Mouse (Mus musculus) forebrain, embryonic 12.5 days (tissue): Measurements from ENCODE around the gene Kif1c. TPM values are rescaled to one million over a fixed set of nuclear protein-coding genes. Genes with fewer than 3 reads are reported as not detected.

ENCODE experiments used
- ATAC-seq: fragments of 200-750 bp; cut with Nextera tagmentation; 2 replicates; pipeline ENCODE4 v1.8.0; 2017; ENCODE audit warnings: moderate TSS enrichment; ENCODE audit not compliant: low FRiP score
- H3K27ac ChIP-seq: fragments of 300-500 bp; sonication (generic); 2 replicates; pipeline ENCODE4 v1.5.1; 2016; ENCODE audit warnings: mild to moderate bottlenecking
- H3K27me3 ChIP-seq: fragments of 300-500 bp; sonication (generic); 2 replicates; pipeline ENCODE4 v1.6.1; 2016; ENCODE audit warnings: mild to moderate bottlenecking
- H3K36me3 ChIP-seq: fragments of 300-500 bp; sonication (generic); replicated peaks from 2 replicates; pipeline ENCODE4 v1.6.1; 2016; ENCODE audit warnings: mild to moderate bottlenecking
- H3K4me1 ChIP-seq: fragments of 300-500 bp; sonication (generic); 2 replicates; pipeline ENCODE4 v1.6.1; 2016
- H3K4me2 ChIP-seq: fragments of 300-500 bp; sonication (generic); 2 replicates; pipeline ENCODE4 v1.6.1; 2016; ENCODE audit warnings: mild to moderate bottlenecking, moderate library complexity
- H3K4me3 ChIP-seq: fragments of 300-500 bp; sonication (generic); replicated peaks from 2 replicates; pipeline ENCODE4 v1.5.1; 2016; ENCODE audit warnings: mild to moderate bottlenecking
- H3K9ac ChIP-seq: fragments of 300-500 bp; sonication (generic); 2 replicates; pipeline ENCODE4 v1.6.1; 2016; ENCODE audit warnings: mild to moderate bottlenecking
- H3K9me3 ChIP-seq: fragments of 300-500 bp; sonication (generic); 2 replicates; pipeline ENCODE4 v1.6.1; 2016
- WGBS: fragments of 180-500 bp; shearing (Covaris S2); methylation state at CpG from one replicate; pipeline ENCODE4 v1.1.7; 2016; 5-methylcytosine and 5-hydroxymethylcytosine counted together
- polyA plus RNA-seq: library from polyadenylated mRNA; unstranded; fragments of >200 nt; fragmentation: Nextera tagmentation; extraction: Ambion mirVana; gene quantifications from 2 replicates; pipeline ENCODE4 v1.2.1, GENCODE M21; 2016

The Kif1c gene
- 1.7 and 3.2 TPM in 2 replicates for polyA plus RNA-seq

DNA sequence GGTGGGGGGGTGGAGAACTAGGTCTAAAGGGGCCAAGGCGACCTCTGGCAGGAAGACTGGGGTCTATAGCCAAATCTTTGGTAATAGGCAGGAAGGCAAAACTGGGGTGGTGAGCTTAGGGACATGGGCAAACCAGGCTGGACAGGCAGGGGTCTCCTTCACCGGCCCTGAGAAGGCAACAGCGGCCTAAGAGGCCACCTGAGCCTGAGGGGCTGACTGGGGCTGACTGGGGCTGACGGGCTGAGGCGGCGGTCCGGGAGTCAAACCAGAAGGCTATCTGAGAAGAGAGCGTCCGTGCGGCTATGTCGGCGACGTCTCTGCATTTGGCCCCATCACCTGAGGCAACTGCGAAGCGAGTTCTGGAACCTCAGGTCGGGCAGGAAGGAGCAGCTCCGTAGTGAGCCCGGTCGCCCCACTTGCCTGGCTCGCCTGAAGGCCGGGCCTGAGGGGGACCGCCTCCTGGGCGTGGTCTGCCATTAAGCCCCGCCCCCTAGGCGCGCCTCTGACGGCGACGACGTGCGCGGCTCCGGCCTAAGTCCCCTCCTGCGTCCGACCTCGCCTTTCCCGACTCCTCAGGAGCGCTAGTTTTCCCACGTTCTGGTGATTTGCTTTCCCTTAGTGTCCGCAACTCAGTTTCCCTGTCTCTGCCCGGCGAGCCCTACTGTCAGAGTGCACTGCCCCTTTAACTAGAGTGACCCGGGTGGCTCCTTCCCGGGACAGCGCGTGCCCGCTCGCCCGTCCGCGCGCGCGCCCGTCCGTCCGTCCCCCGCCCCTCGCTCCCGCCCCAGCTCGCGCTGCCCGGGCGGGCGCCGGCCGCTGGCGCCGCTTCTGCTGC lies at the start of gene Kif1c, which contains the start of gene Inca1:
TSS of gene Kif1c (plus strand) at position 827 of the 835 bp plus-strand sequence.
TSS of gene Inca1 (minus strand) at position 434 of the 835 bp plus-strand sequence.
- ATAC-seq: peak; percentile 96
- Histone ChIP-seq H3K4me2 (peak within 1 kb of the TSS; percentile 79), H3K9ac (peak within 1 kb of the TSS; percentile 88), H3K9me3 (no peaks in the 10 kb centered on the region), H3K4me1 (peaks cover 28% of the 10 kb centered on the region), H3K4me3 (peak within 1 kb of the TSS; percentile 79), H3K27me3 (no peaks in the 10 kb centered on the region), H3K27ac (peak within 1 kb of the TSS; percentile 88), H3K36me3 (peaks cover 16% of the 10 kb centered on the region)
- under 1% methylated on average over 64 of the region's 69 CpGs for WGBS

- H3K27me3 ChIP-seq: no peaks in the 10 kb centered on the region
- H3K9me3 ChIP-seq: no peaks in the 10 kb centered on the region
- H3K36me3 ChIP-seq: peaks cover 43% of the 10 kb centered on the region
- no peak overlapping the region for H3K9ac ChIP-seq
- H3K4me3 ChIP-seq: no peak overlapping the region
- ATAC-seq: no peak
- no peak overlapping the region for H3K27ac ChIP-seq
- 82% methylated on average over 2 of the region's 2 CpGs for WGBS
- peaks cover 54% of the 10 kb centered on the region for H3K4me1 ChIP-seq
- H3K4me2 ChIP-seq: no peak overlapping the region
Observed at GRCm38 (mm10) chr11:70651391-70651790, 49.0 kb upstream of the Kif1c start.

DNA sequence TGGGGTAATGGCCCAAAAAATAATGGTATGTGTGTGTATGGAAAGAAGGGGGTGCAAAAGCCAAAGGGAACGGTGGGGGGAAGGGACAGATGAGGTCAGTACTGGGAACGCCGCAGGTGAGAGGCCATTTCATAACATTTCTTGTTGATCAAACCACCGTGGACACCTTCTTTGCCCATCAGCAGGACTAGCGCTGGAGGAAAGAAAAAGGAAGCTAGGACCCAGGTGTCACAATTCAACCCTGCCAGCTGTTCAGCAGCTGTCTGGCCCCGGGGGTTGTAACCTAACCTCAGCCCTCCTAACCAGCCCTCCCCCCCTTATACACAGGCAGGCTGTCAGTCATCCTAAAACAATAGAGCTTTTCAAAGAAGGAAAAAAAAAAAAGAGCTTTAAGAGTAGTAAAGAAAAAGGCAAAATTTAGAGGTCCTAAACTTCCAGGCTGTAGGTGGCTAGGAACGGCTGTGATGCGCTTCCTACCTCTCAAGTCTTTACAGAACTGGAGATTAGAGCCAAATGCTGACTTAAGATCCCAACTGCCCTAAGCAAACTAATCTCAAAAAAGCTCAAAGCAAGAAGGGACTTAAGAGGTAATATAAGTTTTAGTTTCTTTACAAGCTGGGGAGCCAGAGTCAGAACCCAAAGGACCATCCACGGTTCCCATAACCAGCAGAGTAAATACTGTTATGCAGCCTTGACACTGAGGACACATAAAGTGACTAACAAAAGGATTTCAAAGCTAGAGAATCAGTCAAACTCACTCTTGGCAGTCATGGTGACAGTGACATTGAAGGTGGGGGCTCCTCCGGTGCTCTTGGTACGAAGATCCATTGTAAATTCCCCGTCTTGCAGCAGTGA lies 48.1 kb upstream of the Kif1c start:
- WGBS: 70% methylated on average over 12 of the region's 12 CpGs
- Histone ChIP-seq H3K4me2 (peak overlapping the region; percentile 96), H3K27me3 (peaks cover 3% of the 10 kb centered on the region; the same call in 1 of the 2 replicates), H3K36me3 (peaks cover 43% of the 10 kb centered on the region), H3K4me1 (peaks cover 60% of the 10 kb centered on the region), H3K27ac (no peak overlapping the region; the same call in 1 of the 2 replicates), H3K9me3 (no peaks in the 10 kb centered on the region), H3K9ac (peak overlapping the region; percentile 97), H3K4me3 (peak overlapping the region; percentile 98)
- no peak for ATAC-seq

DNA sequence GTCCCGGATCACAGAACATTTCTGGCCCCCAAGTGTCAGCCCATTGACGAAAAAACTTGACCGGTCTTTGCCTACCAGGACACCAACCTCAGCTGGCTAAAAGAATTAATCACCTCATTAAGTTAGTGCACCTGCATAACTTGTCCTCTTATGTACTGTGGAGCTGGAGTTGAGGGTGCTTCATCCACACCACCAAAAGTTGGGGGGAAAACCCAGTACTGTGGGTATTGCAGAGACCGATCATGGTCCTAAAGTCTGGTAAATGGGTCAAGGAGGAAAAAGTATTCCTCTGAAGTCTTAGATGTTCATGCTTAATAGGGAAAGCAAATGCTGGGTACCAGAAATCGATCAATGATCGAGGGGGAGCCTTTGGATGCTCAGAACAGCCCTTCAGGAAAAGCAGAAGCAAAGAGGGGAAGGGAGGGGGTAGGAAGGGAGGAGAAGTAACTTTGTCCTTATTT lies 47.4 kb upstream of the Kif1c start:
- no peak for ATAC-seq
- peak overlapping the region; percentile 98 for H3K4me3 ChIP-seq
- no peaks in the 10 kb centered on the region for H3K9me3 ChIP-seq
- H3K9ac ChIP-seq: peak overlapping the region; percentile 97
- H3K27ac ChIP-seq: peak overlapping the region; percentile 98
- H3K36me3 ChIP-seq: peaks cover 43% of the 10 kb centered on the region
- H3K27me3 ChIP-seq: peaks cover 3% of the 10 kb centered on the region; the same call in 1 of the 2 replicates
- H3K4me1 ChIP-seq: peaks cover 59% of the 10 kb centered on the region
- peak overlapping the region; percentile 96 for H3K4me2 ChIP-seq
- WGBS: 62% methylated on average over 6 of the region's 6 CpGs

- WGBS: 1% methylated on average over 60 of the region's 63 CpGs
- H3K36me3 ChIP-seq: peaks cover 40% of the 10 kb centered on the region
- H3K4me2 ChIP-seq: peak overlapping the region; percentile 96
- peaks cover 3% of the 10 kb centered on the region; the same call in 1 of the 2 replicates for H3K27me3 ChIP-seq
- H3K27ac ChIP-seq: peak overlapping the region; percentile 98
- H3K4me1 ChIP-seq: peaks cover 52% of the 10 kb centered on the region
- H3K4me3 ChIP-seq: peak overlapping the region; percentile 98
- peak overlapping the region; percentile 97 for H3K9ac ChIP-seq
- H3K9me3 ChIP-seq: no peaks in the 10 kb centered on the region
- peak; percentile 65 for ATAC-seq
Observed at GRCm38 (mm10) chr11:70653345-70654197, 46.8 kb upstream of the Kif1c start.

DNA sequence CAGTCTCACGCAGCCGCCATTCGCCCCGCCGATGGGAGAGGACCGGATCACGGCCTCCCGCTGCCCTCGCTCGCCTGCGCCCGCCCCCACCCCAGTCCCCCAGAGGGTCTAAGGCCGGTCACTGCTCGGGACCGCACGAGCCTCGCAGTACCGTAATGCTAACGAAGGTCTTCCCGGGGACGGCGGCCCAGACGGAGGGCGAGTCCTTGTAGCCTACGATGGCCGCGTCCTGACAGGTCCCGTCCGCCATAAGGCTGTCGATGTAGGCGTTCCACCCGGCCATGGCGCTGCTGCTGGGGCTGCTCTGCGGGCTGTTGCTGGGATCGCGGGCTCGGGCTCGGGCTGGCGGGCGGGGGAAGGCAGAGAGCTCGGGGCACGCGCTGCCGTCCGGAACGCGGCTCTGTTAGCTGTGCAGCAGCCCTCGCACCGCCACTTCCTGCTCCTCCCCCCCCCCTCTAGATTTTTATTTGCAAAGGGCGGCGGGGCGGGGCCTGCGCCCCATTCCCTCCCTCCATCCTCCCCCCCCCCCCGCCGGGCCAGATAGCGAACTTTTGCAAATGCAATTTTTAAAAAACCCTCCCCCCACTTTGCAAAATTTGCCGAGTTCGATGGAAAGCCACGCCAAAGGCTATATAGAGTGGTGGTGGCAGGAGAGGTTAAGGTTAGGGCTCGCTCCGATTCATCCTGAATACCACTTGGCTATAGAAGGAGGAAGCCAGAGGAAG lies 46.0 kb upstream of the Kif1c start, which contains the start of gene Pfn1:
TSS of gene Pfn1 (minus strand) at position 447 of the 725 bp plus-strand sequence.
- Histone ChIP-seq H3K4me3 (peak within 1 kb of the TSS; percentile 98), H3K36me3 (peaks cover 32% of the 10 kb centered on the region), H3K9ac (peak within 1 kb of the TSS; percentile 97), H3K27me3 (peaks cover 3% of the 10 kb centered on the region; the same call in 1 of the 2 replicates), H3K4me1 (peaks cover 44% of the 10 kb centered on the region), H3K4me2 (peak within 1 kb of the TSS; percentile 96), H3K27ac (peak within 1 kb of the TSS; percentile 98), H3K9me3 (no peaks in the 10 kb centered on the region)
- WGBS: under 1% methylated on average over 56 of the region's 61 CpGs
- ATAC-seq: peak; percentile 49

GRCm38 (mm10) chr11:70654923-70655570 lies 45.3 kb upstream of the Kif1c start:
- Histone ChIP-seq H3K36me3 (peaks cover 25% of the 10 kb centered on the region), H3K27ac (peak overlapping the region; percentile 98), H3K4me2 (peak overlapping the region; percentile 96), H3K4me3 (peak overlapping the region; percentile 98), H3K4me1 (peaks cover 43% of the 10 kb centered on the region), H3K27me3 (peaks cover 3% of the 10 kb centered on the region; the same call in 1 of the 2 replicates), H3K9ac (peak overlapping the region; percentile 97), H3K9me3 (no peaks in the 10 kb centered on the region)
- WGBS: under 1% methylated on average over 48 of the region's 48 CpGs
- peak; percentile 66 for ATAC-seq

DNA sequence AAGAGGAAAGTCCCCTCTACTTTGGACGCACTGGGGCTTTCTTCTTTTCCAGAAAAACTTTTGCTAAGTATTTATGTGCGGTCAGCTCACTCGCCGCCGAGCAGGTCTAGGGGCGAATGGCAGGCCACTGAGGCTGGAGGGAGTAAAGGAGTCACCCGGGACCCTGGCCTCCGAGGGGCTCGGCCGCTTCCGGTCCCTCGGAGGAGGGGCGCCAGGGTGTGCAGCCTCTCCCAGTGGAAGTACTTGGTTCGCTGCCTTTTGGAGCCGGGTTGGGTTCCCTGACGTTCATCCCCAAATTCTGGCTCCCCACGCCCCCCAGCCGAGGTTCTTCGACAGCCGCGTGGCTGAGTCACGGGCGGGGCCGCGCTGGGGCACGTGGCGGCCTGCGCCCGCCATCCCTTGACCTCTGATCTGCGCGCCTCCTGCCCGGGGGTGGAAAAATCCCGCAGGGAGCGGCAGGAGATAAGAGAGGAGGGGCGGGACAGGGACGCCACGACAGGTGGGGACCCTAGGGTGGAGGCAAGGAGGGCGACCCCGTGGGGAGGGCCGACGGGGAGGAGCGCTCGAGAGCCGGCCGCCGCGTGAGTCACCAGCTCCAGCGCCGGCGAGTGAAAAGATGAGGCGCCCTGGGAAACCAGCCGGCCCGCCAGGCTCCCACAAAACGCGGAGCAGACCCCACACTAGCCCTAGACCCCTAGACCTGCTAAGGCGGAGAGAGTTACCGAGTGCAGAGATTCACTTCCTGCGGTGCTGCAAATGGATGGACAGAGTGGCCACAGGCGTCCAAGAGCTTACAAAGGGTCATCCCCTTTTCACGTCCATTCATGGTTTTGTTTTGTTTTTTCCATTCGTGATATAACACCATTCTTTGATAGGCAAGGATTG lies 44.5 kb upstream of the Kif1c start:
- Histone ChIP-seq H3K4me1 (peaks cover 38% of the 10 kb centered on the region), H3K9ac (peak overlapping the region; percentile 97), H3K4me3 (peak overlapping the region; percentile 98), H3K27me3 (peaks cover 3% of the 10 kb centered on the region; the same call in 1 of the 2 replicates), H3K4me2 (peak overlapping the region; percentile 96), H3K9me3 (no peaks in the 10 kb centered on the region), H3K36me3 (peaks cover 18% of the 10 kb centered on the region), H3K27ac (peak overlapping the region; percentile 98)
- ATAC-seq: no peak
- under 1% methylated on average over 61 of the region's 61 CpGs for WGBS

GRCm38 (mm10) chr11:70656456-70656927 lies 43.9 kb upstream of the Kif1c start:
- Histone ChIP-seq H3K27ac (peak overlapping the region; percentile 98), H3K4me2 (peak overlapping the region; percentile 96), H3K9ac (peak overlapping the region; percentile 97), H3K4me3 (peak overlapping the region; percentile 98), H3K4me1 (peaks cover 34% of the 10 kb centered on the region), H3K9me3 (no peaks in the 10 kb centered on the region), H3K36me3 (peaks cover 12% of the 10 kb centered on the region), H3K27me3 (peaks cover 3% of the 10 kb centered on the region; the same call in 1 of the 2 replicates)
- 4% methylated on average over 16 of the region's 16 CpGs for WGBS
- ATAC-seq: no peak
